Mouse (Mus musculus) neural tube, embryonic 13.5 days (tissue): ENCODE data around the gene Parp11. TPM values are rescaled to one million over a fixed set of nuclear protein-coding genes. Genes with fewer than 3 reads are reported as not detected.

Source experiments
- ATAC-seq: fragments of 200-750 bp; cut with Nextera tagmentation; 2 replicates; pipeline ENCODE4 v1.8.0; 2017; ENCODE audit warnings: low read depth, mild to moderate bottlenecking, moderate TSS enrichment, moderate library complexity
- H3K27ac ChIP-seq: fragments of 300-500 bp; sonication (generic); replicated peaks from 2 replicates; pipeline ENCODE4 v1.5.1; 2015; ENCODE audit warnings: moderate library complexity, mild to moderate bottlenecking, inconsistent platforms
- H3K27me3 ChIP-seq: fragments of 300-500 bp; sonication (generic); 2 replicates; pipeline ENCODE4 v1.6.1; 2015; ENCODE audit warnings: mild to moderate bottlenecking, inconsistent platforms
- H3K36me3 ChIP-seq: fragments of 300-500 bp; sonication (generic); 2 replicates; pipeline ENCODE4 v1.6.1; 2015; ENCODE audit warnings: mild to moderate bottlenecking, inconsistent platforms
- H3K4me1 ChIP-seq: fragments of 300-500 bp; sonication (generic); replicated peaks from 2 replicates; pipeline ENCODE4 v1.6.1; 2015; ENCODE audit warnings: inconsistent platforms
- H3K4me2 ChIP-seq: fragments of 300-500 bp; sonication (generic); 2 replicates; pipeline ENCODE4 v1.6.1; 2015; ENCODE audit warnings: inconsistent platforms, mild to moderate bottlenecking, moderate library complexity
- H3K4me3 ChIP-seq: fragments of 300-500 bp; sonication (generic); 2 replicates; pipeline ENCODE4 v1.5.1; 2015; ENCODE audit warnings: mild to moderate bottlenecking, inconsistent platforms
- H3K9ac ChIP-seq: fragments of 300-500 bp; sonication (generic); 2 replicates; pipeline ENCODE4 v1.6.1; 2015; ENCODE audit warnings: moderate library complexity, mild to moderate bottlenecking, inconsistent platforms
- H3K9me3 ChIP-seq: fragments of 300-500 bp; sonication (generic); 2 replicates; pipeline ENCODE4 v1.6.1; 2016; ENCODE audit warnings: inconsistent platforms
- WGBS: fragments of 180-500 bp; shearing (Covaris S2); methylation state at CpG from one replicate; pipeline ENCODE4 v1.1.7; 2015; 5-methylcytosine and 5-hydroxymethylcytosine counted together
- polyA plus RNA-seq: library from polyadenylated mRNA; unstranded; fragments of >200 nt; fragmentation: Nextera tagmentation; extraction: Ambion mirVana; gene quantifications from 2 replicates; pipeline ENCODE4 v1.2.1, GENCODE M21; 2015

Parp11 gene
- polyA plus RNA-seq, 1 experiment from 2014 or later, result 72.9 TPM

GRCm38 (mm10) chr6:127473961-127474360 is 27.3 kb downstream of the Parp11 start:
- 85% methylated on average over 8 of the region's 8 CpGs for WGBS

GRCm38 (mm10) chr6:127475231-127475630 is 28.6 kb downstream of the Parp11 start:
- H3K4me1 ChIP-seq, result 0 out of 2 replicates have a peak, but pooled peaks cover 5% of the 10 kb centered on the region
- H3K4me3 ChIP-seq, result no peak overlapping the region
- ATAC-seq, result no peak
- 25% methylated on average over 3 of the region's 3 CpGs for whole genome bisulfite sequencing
- H3K9ac ChIP-seq, result no peak overlapping the region
- H3K4me2 ChIP-seq, result no peak overlapping the region
- no peak overlapping the region for H3K27ac ChIP-seq
- H3K36me3 ChIP-seq, result peaks cover 66% of the 10 kb centered on the region
- H3K27me3 ChIP-seq, result no peaks in the 10 kb centered on the region
- H3K9me3 ChIP-seq, result no peaks in the 10 kb centered on the region

More at GRCm38 (mm10) chr6:127473961-127474360, 27.3 kb downstream of the Parp11 start:
- H3K27ac ChIP-seq, result no peak overlapping the region
- peak; percentile 43; the same call in 1 of the 2 replicates for ATAC-seq
- H3K36me3 ChIP-seq, result peaks cover 64% of the 10 kb centered on the region
- no peaks in the 10 kb centered on the region for H3K9me3 ChIP-seq
- H3K4me2 ChIP-seq, result no peak overlapping the region
- H3K27me3 ChIP-seq, result no peaks in the 10 kb centered on the region
- H3K4me1 ChIP-seq, result 0 out of 2 replicates have a peak, but pooled peaks cover 5% of the 10 kb centered on the region
- no peak overlapping the region for H3K4me3 ChIP-seq
- no peak overlapping the region for H3K9ac ChIP-seq

- H3K27me3 ChIP-seq, result no peaks in the 10 kb centered on the region
- no peak overlapping the region for H3K9ac ChIP-seq
- WGBS, result 87% methylated on average over 6 of the region's 6 CpGs
- peaks cover 9% of the 10 kb centered on the region for H3K4me1 ChIP-seq
- H3K4me3 ChIP-seq, result no peak overlapping the region
- peaks cover 37% of the 10 kb centered on the region for H3K36me3 ChIP-seq
- no peak overlapping the region for H3K4me2 ChIP-seq
- H3K9me3 ChIP-seq, result peaks cover 4% of the 10 kb centered on the region; the same call in 1 of the 2 replicates
- no peak for ATAC-seq
- no peak overlapping the region for H3K27ac ChIP-seq
Observed at GRCm38 (mm10) chr6:127491046-127491445, 44.4 kb downstream of the Parp11 start.

- no peaks in the 10 kb centered on the region for H3K27me3 ChIP-seq
- no peak for ATAC-seq
- WGBS, result 84% methylated on average over 4 of the region's 4 CpGs
- H3K4me2 ChIP-seq, result no peak overlapping the region
- H3K4me1 ChIP-seq, result peaks cover 21% of the 10 kb centered on the region
- H3K9ac ChIP-seq, result no peak overlapping the region
- H3K9me3 ChIP-seq, result no peaks in the 10 kb centered on the region
- peaks cover 33% of the 10 kb centered on the region for H3K36me3 ChIP-seq
- no peak overlapping the region for H3K4me3 ChIP-seq
- no peak overlapping the region for H3K27ac ChIP-seq
Observed at GRCm38 (mm10) chr6:127492561-127492960, 45.9 kb downstream of the Parp11 start.

- H3K27ac ChIP-seq, result no peak overlapping the region
- H3K9me3 ChIP-seq, result no peaks in the 10 kb centered on the region
- no peak overlapping the region for H3K4me3 ChIP-seq
- peaks cover 21% of the 10 kb centered on the region for H3K4me1 ChIP-seq
- peaks cover 37% of the 10 kb centered on the region for H3K36me3 ChIP-seq
- no peak overlapping the region for H3K4me2 ChIP-seq
- no peak for ATAC-seq
- no peaks in the 10 kb centered on the region for H3K27me3 ChIP-seq
- no peak overlapping the region for H3K9ac ChIP-seq
- WGBS, result 72% methylated on average over 13 of the region's 13 CpGs
Observed at GRCm38 (mm10) chr6:127493750-127494149, 47.1 kb downstream of the Parp11 start.

- no peak for ATAC-seq
- no peak overlapping the region for H3K9ac ChIP-seq
- no peak overlapping the region for H3K4me2 ChIP-seq
- no peak overlapping the region for H3K27ac ChIP-seq
- H3K4me3 ChIP-seq, result no peak overlapping the region
- H3K9me3 ChIP-seq, result no peaks in the 10 kb centered on the region
- 92% methylated on average over 9 of the region's 9 CpGs for WGBS
- H3K36me3 ChIP-seq, result peaks cover 39% of the 10 kb centered on the region
- H3K4me1 ChIP-seq, result peaks cover 21% of the 10 kb centered on the region
- no peaks in the 10 kb centered on the region for H3K27me3 ChIP-seq
Observed at GRCm38 (mm10) chr6:127494357-127494756, 47.7 kb downstream of the Parp11 start.

- WGBS, result 87% methylated on average over 2 of the region's 2 CpGs
- H3K9ac ChIP-seq, result no peak overlapping the region
- no peaks in the 10 kb centered on the region for H3K27me3 ChIP-seq
- no peak for ATAC-seq
- H3K4me2 ChIP-seq, result no peak overlapping the region
- H3K27ac ChIP-seq, result no peak overlapping the region
- no peaks in the 10 kb centered on the region for H3K9me3 ChIP-seq
- peaks cover 21% of the 10 kb centered on the region for H3K4me1 ChIP-seq
- H3K4me3 ChIP-seq, result no peak overlapping the region
- peaks cover 34% of the 10 kb centered on the region for H3K36me3 ChIP-seq
Observed at GRCm38 (mm10) chr6:127495251-127495650, 48.6 kb downstream of the Parp11 start.

GRCm38 (mm10) chr6:127495876-127496275 is 49.2 kb downstream of the Parp11 start:
- Histone ChIP-seq H3K27ac (no peak overlapping the region), H3K4me1 (peaks cover 21% of the 10 kb centered on the region), H3K36me3 (peaks cover 28% of the 10 kb centered on the region), H3K4me2 (no peak overlapping the region), H3K27me3 (no peaks in the 10 kb centered on the region), H3K4me3 (no peak overlapping the region), H3K9ac (no peak overlapping the region), H3K9me3 (no peaks in the 10 kb centered on the region)
- no peak for ATAC-seq
- WGBS, result 8% methylated on average over 6 of the region's 6 CpGs

GRCm38 (mm10) chr6:127496841-127497656 is 50.4 kb downstream of the Parp11 start:
- Histone ChIP-seq H3K9me3 (no peaks in the 10 kb centered on the region), H3K36me3 (peaks cover 16% of the 10 kb centered on the region), H3K4me2 (no peak overlapping the region), H3K9ac (no peak overlapping the region), H3K4me1 (peaks cover 21% of the 10 kb centered on the region), H3K4me3 (no peak overlapping the region), H3K27ac (no peak overlapping the region), H3K27me3 (no peaks in the 10 kb centered on the region)
- 77% methylated on average over 18 of the region's 18 CpGs for WGBS
- ATAC-seq, result no peak

GRCm38 (mm10) chr6:127500119-127500518 is 53.5 kb downstream of the Parp11 start:
- Histone ChIP-seq H3K4me1 (peaks cover 21% of the 10 kb centered on the region), H3K27me3 (no peaks in the 10 kb centered on the region), H3K4me3 (no peak overlapping the region), H3K36me3 (peaks cover 6% of the 10 kb centered on the region; the same call in 1 of the 2 replicates), H3K9ac (no peak overlapping the region), H3K27ac (no peak overlapping the region), H3K9me3 (no peaks in the 10 kb centered on the region), H3K4me2 (no peak overlapping the region)
- no peak for ATAC-seq
- 73% methylated on average over 9 of the region's 9 CpGs for WGBS

- no peak overlapping the region for H3K4me2 ChIP-seq
- H3K9me3 ChIP-seq, result no peaks in the 10 kb centered on the region
- peaks cover 6% of the 10 kb centered on the region; the same call in 1 of the 2 replicates for H3K36me3 ChIP-seq
- ATAC-seq, result no peak
- no peak overlapping the region for H3K4me3 ChIP-seq
- peaks cover 15% of the 10 kb centered on the region for H3K4me1 ChIP-seq
- H3K9ac ChIP-seq, result no peak overlapping the region
- WGBS, result 82% methylated on average over 3 of the region's 3 CpGs
- no peaks in the 10 kb centered on the region for H3K27me3 ChIP-seq
- H3K27ac ChIP-seq, result no peak overlapping the region
Observed at GRCm38 (mm10) chr6:127500806-127501205, 54.2 kb downstream of the Parp11 start.

GRCm38 (mm10) chr6:127502530-127502929 is 55.9 kb downstream of the Parp11 start:
- 0 out of 2 replicates have a peak, but pooled peaks cover under 1% of the 10 kb centered on the region for H3K4me1 ChIP-seq
- no peak for ATAC-seq
- H3K4me2 ChIP-seq, result no peak overlapping the region
- peaks cover 6% of the 10 kb centered on the region; the same call in 1 of the 2 replicates for H3K36me3 ChIP-seq
- no peak overlapping the region for H3K4me3 ChIP-seq
- no peaks in the 10 kb centered on the region for H3K9me3 ChIP-seq
- H3K27ac ChIP-seq, result no peak overlapping the region
- WGBS, result 68% methylated on average over 3 of the region's 3 CpGs
- H3K27me3 ChIP-seq, result no peaks in the 10 kb centered on the region
- H3K9ac ChIP-seq, result no peak overlapping the region
